Mouse (Mus musculus) urinary bladder, adult 2 months (tissue): ENCODE data around the gene Lmo1. TPM values are rescaled to one million over a fixed set of nuclear protein-coding genes. Genes with fewer than 3 reads are reported as not detected.
A peak's percentile ranks its signal among the peaks of the same experiment; 100 is the strongest.

Experiments
- DNase-seq: peaks from one replicate; pipeline ENCODE4 v3.0.0; 2022; ENCODE audit warnings: low spot score
- polyA plus RNA-seq: library from polyadenylated mRNA; depleted of rRNA; stranded (reverse); fragments of >200 nt; gene quantifications from 2 replicates; pipeline ENCODE4 v1.2.3, GENCODE M21; 2012

The Lmo1 gene
- polyA plus RNA-seq, 1 experiment = 164 TPM

DNA sequence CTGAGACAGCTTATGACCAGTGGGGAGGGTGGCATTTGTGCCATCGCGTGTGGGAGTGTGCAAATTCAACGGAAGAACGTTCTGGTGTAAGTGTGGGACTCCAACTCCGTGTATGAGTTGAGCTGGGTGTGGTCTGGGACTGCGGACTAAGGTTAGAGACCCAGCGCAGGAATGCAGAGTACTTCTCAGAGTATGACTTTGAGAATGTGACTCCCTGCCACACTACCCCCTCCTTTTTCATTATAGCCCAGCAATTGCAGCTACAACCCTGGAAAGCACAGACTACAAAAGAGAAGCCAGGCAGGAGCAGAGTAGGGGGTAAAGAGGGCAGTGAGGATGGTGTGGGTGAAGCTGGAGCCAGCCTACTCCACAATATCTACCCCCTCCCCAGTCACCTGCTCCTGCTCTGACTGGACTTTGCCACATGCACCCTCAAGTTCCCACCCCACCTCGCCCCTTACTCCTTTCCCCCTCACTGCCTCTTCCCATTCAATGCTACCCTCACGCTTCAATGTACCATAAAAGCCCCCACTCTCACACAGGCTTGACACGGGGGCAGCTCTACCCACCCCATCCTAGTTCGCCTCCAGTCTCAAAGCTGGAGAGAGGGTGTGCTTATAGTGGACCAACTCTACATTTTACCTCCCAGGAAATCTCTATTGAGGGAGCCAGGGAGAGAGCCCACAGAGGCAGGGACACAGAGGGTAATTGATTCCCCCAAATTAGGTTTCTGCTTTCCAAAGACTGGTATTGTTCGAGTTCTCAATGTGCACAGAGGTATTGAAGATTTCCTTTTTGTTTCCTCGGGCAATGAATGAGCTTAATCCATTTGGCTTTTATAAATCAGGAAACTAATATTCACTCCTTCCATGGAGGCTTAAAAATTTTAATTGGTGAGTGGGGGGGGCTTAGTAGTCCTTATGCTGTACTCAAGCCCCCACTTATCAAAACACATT is 941 bp upstream of the Lmo1 start:
- no peak for DNase-seq

DNA sequence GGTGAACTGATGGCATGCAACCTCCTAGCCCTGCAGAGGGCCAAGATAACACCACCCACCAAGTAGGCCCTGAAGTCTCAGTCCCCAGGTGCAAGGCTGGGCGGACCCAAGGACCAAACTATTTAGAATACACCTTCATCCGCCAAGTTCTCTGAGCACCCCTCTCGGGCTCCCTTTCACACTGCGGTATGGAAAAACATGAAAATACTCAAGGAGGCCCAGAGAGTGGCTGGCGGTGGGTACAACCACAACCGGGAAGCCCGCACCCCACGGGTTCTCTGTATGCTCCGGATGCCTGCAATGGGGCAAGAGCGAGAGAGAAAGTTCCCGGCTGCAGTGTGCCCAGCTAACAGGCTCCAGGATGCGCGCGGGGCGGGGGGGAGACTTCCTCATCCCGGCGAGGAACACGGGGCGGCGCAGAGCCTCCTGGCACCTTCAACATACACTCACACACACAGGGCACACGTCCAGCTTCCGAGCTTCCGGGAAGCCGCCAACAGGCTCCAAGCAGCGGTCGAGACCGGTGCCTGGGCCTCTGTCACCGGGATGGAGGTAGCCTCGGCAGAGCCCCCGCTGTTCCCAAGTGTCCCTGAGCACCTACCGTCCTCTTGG is 564 bp downstream of the Lmo1 start:
- DNase-seq = peak; percentile 60

DNA sequence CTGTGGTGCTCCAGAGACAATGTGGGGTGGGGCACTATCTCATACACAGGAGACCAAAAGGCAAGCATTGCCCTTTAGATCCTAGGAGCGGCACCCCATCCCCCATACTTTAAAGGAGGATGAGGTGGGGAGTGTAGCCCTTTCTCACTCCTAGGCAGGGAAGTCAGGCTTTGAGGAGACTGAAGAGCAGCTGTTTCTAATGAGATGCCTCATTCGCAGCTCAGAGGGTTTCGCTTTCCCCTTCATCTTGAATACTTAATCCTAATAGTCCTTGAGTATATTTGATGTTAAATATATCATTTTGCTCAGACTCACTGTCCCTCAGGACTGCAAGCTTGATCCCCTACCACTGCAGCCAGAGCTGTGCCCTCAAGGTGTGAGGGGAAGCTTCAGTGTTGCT is 3.1 kb downstream of the Lmo1 start:
- no peak for DNase-seq

DNA sequence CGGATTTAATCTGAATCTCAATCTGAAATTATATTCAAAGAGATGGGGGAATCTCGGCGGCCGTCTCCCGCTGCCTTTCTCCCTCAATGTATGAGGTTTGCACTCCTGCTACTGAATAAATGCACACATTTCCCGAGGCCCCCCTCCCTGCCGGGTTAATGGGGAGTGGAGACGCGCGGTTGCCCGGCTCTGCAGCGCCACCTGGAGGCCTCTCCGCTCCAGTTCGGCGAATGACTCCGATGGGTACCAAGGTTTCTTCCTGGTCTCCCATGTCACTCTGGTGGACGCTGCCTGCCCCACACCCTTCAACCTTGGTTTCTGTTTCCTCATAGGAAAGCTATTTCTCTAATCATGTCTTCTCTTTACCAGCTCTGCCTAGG is 4.6 kb downstream of the Lmo1 start:
- DNase-seq = peak; percentile 76

DNA sequence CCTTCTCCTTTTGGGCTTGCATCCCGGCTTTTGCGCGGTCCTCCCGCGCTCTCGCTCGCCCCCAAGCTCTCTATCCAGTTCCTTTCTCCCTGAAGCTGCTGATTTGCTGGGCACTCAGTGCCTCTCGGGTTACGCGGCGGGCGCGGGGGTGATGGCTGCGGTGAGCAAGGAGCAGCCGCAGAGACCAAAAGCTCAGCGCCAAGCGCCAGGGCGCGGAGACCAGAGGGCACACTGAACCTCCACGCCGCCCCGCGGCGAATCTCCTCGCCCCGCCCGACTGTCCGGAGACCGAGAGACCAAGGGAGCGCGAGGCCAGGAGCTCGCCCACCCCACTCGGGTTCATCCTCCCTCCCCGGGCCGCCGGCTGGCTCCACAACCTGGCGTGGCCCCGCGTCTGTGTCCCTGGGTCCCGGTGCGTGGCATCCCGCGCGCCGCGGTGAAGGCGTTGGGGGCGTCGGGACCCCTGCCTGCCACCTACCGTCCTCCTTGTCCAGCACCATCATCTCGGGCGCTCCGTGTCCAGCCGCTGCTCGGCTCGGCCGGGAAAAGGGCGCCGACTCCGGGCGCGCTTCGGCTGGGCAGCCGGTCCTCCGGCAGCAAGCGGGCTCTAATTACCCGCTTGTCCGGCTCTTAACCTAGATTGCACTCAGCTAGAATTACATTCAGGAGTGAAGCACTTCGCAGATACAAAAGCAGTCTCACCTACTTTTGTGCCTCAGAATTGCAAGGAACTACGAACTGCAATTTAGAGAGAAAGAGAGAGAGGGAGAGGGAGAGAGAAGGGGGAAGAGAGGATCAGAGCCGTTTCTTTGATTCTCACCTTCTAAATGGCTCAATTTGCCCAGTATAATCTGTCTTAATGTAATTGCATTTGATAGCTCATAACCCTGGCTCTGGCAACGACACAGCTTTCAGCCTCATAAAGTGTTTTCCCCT is 5.2 kb downstream of the Lmo1 start:
- peak; percentile 34 for DNase-seq

DNA sequence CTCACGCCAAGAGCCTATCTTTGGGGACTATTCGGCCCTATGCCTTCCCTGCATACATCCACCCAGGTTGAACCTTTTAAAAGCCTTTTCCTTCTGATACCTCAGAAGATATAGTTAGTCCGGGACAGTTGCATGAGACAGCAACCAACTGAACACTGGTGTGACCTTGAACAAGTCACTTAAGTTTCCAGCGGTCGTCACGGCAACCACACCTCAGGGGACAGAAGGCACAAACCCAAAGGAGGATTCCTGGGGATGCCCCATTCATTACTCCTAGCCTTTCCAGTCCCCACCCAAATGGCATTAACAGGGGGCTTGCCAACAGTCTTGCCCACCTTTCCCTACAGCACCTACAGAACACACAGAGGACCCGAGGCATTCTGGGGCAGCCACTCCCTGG is 6.3 kb downstream of the Lmo1 start:
- DNase-seq = no peak

DNA sequence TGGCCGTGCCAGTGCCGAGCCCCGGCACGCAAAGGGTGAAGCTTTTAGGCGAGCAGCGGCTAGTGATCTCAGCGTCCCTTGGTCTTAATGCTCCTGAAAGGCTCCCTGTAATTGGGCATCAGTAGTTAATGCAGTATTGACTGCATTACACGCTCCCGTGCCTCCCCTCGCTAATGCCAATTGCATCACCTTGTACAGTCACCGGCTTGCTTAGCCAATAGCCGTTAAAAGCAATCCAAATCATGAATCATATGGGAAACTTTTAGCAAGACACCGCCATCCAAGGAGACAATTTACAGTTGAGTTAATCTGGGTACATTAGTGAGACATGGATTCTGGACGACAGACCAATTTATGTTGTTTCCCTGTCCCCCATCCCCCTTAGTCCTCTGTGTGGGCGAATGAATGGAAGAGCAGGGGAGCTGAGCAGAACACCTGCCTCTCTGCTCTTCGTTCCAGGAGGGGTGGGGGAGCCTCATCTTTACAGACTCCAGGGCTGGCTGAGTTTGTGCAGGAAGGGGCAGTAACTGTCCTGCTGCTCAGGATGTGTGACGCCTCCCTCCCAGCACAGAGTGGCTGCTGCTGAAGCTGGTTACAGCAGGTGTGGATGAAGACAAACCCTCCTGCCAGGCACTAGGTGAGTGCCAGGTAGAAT is 8.9 kb downstream of the Lmo1 start:
- DNase-seq = no peak

DNA sequence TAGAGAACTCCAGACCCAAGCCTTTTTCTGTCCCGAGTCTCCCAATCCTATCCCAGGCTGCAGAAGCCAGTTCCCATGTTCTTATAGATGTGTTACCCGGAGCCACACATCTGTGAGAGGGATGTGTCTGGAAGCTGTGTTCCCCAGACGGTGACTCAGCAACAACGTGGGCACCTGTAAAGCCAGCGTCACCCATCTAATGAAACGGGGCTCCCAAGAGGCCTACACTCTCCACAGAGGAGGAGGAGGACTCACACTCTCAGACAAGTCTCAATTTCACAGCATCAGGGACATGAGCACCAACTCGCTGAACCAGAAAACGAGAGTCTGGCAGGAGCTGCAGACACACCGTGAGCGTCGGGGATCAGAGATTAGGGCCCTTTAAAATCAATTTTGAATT is 20.7 kb downstream of the Lmo1 start:
- no peak for DNase-seq

DNA sequence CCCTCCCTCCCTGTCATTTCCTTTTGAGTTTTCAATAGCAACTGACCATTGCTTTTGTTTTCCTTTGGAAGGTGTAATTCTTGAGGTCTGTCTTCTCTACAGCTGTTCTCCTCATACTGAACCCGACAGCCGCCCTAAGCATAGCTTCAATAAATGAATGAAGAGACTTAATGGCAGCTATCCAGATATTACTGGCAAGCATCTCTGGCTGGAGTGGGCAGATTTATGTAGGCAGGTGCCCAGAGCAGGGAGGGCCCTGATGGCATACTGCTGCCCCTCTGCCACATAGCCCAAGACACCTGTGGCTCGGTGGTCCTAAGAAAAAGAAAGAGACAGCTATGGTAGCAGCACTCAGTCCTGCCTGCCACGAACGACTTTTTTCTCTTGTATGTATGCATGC is 21.5 kb downstream of the Lmo1 start:
- no peak for DNase-seq

DNA sequence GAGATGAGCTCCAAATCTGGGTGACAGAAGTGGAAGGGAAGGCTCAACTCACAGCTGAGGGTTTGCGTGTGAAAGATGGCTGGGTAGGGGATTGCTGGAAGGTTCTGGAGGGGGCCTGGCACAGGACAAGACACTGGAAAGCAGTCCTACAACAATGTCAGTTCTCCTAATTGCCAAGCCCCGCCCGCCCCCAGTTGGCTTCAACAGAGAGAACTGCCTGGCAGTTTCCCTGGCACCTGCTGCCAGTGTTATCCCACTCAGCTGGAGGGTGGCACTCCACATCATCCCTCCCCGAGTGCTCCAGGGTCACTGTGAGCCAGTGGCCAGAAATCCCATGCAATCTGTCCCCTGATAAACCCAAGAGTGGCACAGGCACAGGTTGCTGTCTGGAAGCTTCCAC is 23.9 kb downstream of the Lmo1 start:
- DNase-seq = no peak

DNA sequence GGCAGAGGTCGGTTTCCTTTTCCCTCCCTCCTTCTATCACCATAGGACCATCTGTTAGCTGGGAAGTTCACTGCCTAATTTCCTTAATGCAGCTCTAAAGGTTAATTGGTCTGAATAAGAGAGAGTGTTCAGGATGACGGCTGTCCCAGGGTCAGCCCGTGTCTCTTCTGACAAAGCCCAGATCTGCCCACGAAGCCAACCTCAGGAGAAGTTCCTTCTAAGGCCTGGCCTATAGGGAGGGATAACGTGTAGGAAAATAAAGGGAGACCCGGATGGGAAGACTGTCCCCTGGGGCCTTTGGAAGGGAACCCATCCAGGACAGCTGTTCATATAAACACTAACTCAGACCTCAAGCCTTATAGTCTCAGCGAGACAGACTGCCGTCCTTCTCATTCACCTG is 29.8 kb downstream of the Lmo1 start:
- DNase-seq = no peak

DNA sequence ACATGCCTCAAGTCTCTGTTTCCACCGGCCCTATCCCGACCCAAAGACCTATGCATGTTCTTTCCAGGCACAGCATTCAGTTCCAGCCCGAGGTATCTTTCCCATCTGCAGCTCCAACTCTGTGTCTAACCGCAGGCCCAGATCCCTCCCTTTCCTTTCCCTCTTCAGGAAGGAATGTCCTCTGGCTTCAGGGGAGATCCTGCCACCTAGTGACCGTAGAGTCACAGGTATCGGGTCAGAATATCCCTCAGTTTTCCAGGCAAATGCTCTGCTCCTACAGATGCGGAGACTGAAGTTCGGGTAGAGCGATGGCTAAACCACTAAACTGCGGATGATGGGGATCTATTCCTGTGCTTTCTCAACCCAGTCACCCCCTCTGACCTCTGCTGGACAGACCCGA is 30.3 kb downstream of the Lmo1 start:
- DNase-seq = no peak

DNA sequence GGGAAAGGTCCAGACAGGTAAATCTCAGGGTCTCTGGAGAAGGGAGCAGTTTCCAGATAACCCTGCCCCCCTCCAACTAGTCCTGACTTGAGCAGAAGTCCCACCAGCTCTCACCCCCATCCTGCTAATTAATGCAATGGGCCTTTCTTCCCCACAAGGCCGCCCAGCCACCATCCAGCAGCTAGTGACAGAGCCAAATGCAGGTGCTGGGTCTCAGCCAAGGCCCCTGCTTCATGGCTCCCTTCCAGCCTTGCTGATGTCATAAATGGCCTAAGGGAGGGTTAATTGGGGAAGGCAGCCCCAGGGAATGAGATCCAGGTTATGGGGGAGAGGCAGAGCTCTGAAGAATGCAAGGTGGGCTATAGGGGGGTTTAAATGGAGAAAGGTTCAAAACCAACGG is 32.4 kb downstream of the Lmo1 start:
- no peak for DNase-seq

DNA sequence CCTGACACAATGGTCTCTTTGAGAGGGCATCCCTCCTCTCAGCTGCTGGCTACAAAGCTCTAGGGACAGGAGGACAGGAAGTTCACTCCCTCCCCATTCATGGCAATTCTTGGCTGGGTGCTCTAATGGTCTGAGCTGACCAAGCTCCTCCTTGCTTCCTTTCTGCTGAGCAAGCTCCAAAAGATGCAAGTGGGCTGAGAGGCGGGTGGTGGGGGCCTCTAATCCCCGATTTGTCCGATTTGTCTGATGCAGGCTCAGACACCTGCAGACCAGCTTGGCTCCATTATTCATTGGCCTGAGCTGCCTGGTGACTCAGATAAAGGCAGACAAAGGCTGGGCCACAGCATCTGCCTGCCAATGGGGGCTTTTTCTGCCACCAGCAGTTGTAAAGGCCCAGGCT is 33.3 kb downstream of the Lmo1 start:
- DNase-seq = no peak

DNA sequence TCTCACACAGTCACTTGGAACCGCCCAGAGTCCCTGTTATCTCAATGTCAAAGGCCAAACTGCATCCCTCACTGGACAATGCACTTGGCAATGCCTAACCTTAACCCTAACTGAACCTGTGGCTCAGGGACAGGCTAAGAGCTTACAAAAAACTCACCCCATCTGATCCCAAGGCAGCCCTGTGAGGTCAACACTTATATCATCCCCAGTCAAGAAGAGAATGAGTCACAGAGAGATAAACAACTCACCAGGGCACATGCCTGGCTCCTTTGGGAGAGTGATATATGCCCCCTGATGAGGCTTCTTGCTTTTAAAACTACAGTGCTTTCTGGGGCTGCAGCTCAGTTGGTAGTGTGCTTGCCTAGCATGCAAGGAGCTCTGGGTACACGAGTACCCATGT is 34.0 kb downstream of the Lmo1 start:
- DNase-seq = no peak

DNA sequence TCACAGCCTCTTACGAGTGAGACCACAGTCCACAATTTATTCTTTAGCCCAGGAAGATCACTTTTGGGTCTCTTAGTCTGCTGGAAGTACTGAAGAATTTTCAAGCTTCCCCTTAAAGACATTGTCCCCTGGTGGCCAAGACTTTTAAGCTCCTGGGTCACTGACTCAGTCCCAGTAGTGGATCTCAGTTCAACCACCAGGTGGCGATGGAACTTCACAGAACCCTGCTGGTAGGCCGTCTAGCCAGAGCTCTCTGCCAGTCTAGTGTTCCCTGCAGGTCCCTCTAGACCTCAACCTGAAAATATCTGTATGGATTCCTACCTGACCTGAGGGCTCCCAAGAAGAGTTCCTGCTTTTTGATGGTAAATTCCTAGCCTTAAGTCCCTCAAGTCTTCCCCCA is 35.6 kb downstream of the Lmo1 start:
- peak; percentile 56 for DNase-seq

DNA sequence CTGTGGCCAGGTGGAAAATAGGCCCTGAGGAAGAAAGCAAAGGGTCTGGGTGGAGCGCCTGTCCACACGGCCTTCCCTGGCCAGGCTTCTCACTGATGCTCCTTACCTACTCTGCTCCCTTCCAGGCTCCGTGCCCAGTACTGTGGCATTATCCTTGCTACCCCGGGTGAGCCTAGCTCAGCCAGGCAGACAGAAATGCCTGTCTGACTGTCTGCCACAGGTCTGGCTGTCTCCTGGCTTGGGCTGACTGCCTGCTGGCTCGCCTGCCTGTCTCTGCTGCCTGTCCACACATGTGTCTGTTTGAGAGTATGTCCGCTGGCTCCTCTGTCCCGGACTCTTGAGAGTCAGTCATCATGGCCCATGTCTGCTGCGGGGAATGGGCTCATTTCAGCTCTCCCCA is 37.6 kb downstream of the Lmo1 start:
- no peak for DNase-seq

DNA sequence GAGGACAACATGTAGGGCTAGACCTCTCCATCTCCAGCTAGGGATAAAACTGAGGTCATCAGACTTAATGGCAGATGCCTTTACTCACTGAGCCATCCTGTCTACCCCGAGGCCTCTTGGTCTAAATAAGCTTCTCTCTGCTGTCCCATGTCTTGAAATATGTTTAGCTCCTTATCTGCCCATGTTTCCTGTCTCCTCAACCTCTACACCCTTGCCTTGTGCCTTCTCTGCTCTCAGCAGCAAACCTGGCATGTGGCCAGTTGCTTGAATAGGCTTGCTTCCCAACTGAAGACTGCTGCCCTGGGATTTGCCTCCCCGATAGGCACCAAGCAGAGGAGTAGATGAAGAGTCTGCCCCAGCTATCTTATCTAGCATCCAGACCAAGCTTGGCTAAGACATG is 43.4 kb downstream of the Lmo1 start:
- no peak for DNase-seq

DNA sequence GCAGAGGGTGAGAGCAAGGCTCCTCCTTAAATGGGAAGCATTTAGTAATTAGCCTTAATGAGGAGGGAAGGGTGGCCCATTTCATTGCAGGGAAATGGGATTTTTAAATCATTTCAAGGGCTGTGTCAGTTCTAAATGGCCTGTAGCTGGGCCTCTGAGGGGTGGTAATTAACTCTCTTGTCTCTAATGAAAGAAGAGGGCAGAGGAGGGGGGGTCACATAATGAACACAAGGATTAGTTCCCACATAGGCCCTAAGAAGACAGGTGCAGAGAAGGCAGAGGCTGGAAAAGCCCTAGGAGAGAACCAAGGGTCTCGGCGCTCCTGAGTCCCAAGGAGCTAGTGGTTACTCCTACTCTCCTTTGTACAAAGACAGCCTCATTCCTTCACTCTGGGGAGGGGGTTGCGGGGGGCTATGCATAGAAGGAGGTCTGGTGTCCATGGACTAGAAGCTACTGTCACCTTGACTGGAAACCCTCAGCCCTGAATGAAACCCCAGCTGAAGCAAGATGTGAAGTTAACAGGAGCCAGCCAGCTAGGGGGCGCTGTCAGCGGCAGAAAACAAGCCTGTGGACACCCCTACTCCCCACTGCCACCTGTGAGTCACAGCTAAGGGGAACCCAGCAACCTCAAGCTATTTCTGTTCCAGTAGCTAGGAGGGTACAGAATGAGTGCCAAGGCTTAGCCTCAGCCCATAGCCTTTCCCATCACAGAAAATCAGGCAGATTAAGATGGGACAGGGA is 44.9 kb downstream of the Lmo1 start:
- DNase-seq = no peak

DNA sequence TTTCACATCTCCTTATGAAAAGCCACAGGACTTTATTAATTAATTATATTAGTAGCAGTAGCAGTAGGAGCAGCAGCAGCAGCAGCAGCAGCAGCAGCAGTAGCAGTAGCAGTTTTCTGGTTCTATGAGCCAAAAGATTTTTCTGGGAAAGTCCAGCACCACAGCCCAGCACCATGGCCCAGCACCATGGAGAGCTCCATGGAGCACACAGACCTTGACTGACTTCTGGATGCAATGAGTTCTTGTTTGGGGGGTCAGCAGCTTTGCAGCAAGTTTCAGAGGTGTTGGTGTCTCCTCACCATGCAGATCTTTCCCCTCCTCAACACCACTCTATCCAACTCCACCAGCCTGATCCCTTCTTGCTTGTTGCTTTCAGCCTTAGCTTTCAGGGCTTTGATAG is 45.6 kb downstream of the Lmo1 start:
- DNase-seq = no peak

DNA sequence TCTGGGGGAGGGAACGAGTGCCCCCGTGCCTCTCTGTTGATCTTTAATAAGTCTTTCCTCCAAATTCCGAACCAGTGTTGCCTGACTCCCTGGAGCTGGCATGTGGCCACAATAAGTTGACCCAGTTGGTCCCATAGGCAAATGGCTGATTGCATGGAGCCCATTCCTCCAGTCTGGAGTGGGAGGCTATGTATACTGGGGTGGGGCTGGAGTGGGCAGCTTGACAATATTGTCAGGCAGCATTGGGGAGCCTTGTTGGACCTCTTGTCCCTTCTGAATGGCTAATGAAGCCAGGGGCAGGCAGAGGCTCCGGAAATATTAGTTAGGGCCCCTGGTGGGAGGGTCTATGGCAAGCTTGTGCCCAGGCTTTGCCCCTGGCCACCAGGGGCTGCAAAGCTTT is 59.1 kb downstream of the Lmo1 start:
- no peak for DNase-seq
